Mouse (Mus musculus): ENCODE measurements around the gene Slc30a3.

Slc30a3 gene

DNA sequence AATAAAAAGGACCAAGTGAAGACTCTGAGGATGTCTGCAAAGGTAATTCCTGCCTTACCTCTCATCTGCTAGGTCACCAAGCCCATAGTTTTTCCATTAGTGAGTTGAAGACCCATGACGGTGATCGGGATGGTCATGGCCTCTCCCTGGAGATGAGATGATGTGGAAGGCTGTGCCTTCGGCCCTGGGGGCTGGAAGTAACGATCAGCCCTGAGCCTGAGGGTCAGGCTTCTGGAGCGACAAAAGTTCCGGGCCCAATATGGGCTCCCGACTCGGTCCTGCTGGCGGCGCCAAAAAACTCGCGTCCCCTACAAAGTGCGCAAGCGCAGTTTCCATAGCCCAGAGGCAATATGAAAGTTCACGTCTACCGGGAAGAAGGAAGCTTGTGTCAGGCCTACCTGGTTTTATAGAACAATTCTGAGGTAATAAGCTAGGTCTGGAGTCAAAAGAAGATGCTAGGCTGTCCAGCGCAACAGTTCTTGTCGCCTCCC, at the start of gene Slc30a3:
Gene Slc30a3 (minus strand): TSS at position 238 of the 491 bp plus-strand sequence.
- no peak for DNase-seq

DNA sequence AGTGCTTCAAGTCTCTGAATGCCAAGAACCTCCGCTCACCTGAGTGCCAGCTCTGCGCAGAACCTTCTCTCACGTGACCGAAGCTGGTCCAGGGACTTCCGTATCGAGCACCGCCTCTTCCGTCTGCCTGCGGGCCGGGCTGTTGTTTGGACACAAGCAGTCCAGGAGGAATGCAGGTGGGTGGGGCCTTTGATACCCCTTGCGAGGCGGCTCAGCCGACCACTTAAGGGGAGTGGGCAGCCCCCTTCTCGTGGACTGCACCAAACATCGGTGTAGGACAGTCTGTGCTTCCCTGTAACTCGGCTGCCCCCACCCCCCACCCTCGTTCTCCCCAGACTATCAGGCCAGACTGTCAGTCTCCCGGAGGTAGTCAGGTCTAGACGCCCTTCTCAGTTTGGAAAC, 46.1 kb upstream of the Slc30a3 start, which contains the start of gene Mpv17:
Gene Mpv17 (minus strand): TSS at position 100 of the 402 bp plus-strand sequence.
- peak; percentile 91 for DNase-seq

DNA sequence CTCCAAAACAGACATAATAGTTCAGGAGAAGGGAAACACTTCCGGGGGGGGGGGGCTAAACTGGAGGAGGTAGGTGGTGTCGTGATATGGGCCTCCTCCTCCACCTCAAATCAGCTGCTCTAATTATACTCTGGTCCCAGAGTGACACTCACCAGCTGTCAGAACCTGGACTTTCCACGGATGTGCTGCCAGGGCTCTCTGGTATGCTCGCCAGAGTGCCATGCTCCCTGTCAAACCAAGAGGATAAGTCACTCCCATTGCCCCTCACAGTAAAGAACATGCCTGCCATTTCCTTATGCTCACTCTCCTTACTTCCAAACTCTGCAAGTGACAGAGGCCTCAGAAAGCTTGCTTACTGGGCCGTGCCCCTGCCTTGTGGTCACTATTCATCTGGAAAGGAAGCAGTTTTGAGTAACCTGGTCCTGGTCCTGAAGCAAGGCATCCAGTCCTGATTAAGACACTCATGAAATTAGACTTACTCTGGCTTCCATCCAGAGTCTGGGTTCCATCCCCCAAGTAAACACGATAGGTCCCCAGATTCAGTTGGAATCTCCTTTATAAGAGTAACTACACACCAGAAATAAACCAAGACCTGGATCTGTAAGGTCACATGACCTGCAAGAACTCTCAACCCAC, 45.6 kb upstream of the Slc30a3 start:
- no peak for DNase-seq

DNA sequence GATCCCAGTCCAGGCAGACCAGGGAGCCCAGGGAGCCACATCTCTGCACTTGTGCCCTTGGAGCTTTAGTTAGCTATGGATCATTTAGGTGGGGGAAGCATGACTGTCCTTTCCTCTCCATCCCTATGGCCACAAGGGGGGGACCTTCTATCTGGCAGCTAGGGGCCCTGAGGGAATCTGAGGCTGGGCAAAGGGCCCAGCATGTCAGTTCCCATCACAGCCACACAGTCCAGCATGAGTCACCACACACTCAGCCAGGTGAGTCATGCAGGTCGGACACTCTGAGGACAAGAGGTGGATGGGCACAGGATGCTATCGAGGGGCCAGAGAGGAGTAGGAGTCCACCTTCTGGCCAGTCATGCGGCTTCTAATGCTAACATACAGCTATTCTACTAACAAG, 43.7 kb upstream of the Slc30a3 start:
- no peak for DNase-seq

DNA sequence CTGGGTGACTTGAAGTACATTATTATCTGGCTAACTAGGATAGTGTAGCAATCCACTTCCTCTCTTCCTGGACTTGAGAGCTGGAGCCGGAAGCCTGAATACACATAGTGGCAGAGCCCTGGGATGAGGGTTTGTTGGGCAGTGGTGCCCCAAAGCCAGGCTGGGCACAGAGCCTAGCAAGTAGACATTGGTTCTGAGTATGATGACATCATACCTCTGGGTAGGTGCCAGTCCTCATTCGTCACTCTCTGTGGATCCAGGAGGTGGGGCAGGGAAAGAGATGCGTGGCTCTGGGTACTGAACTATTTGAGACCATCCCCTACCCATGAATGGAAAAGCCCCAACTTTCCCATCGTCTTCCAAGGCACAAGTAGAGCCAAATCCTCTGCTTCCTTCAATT, 41.7 kb upstream of the Slc30a3 start:
- no peak for DNase-seq

DNA sequence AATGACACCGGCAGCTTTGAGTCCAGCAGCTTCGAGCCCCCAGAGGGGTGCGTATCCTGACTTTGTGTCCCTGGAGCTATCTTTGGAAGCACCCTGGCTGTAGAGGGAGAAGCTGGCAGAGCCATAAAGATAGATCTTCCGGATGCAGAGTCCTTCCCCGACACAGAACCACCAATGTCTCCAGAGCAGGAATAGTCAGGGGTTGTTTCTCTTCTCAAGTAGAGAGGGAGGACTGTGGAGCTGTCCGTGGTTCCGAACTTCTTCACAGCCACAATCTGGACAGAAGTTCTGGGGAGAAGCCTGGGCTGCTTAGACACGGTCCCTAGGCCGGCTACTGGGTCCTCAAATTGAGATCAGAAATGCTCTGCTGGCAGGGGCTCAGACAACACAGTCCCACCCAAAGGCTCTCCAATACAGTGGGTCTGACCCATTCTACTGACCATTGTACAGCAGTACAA, 31.0 kb upstream of the Slc30a3 start:
- peak; percentile 27 for DNase-seq

DNA sequence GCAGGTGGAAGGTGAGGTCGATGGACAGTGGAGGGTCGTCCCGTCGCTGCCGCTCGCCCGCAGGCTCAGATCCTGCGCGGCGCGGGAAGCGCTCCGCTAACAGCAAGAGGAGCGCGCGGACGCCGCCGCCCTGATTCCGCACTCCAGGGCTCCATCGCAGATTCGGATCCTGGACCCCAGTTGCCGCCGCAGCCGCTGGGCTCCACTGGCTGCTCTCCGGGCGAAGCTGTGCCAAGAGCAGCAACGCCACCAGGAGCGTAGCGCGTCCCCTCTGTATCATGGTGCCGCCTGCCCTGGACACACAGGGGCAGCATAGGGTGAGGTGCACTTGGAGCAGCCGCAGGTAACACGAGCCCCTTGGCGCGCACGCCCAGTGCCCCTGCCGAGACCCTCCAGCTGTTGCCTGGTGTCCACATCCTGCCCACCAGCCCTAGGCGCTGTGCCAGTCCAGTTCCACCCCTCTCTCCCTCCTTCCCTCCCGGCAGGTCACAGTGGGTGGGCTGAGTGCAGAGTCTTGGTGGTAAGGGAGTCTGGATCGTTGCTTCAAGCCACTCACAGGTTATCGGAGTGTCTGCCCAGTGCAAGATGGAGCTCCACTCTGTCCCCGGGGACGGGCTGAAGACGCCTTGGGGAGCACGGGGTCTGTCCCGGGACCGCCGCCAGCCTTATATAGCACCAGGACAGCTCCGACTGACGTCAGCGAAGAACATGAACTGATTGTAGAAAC, 30.4 kb upstream of the Slc30a3 start, which contains the start of gene Ucn:
Gene Ucn (minus strand): TSS at position 589 of the 727 bp plus-strand sequence.
- DNase-seq: no peak

DNA sequence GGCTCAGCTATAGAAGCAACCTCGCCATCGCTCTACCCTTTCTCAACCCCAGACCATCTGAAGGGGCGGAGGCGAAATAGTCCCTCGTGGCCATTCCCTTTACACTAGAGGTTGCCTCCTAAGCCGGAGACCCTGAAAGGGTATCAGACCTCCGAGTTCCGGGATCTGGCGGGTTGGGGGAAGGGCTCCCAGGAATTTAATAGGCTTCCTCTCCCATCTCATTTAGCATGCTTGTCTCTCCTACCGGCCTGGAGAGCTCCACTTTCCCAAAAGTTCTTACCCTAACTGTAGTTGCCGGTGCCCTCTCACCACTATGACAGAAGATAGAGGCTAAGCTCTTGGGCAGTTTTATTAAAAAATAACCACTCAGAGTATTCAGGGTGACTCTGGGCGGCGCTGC, 29.6 kb upstream of the Slc30a3 start:
- no peak for DNase-seq

DNA sequence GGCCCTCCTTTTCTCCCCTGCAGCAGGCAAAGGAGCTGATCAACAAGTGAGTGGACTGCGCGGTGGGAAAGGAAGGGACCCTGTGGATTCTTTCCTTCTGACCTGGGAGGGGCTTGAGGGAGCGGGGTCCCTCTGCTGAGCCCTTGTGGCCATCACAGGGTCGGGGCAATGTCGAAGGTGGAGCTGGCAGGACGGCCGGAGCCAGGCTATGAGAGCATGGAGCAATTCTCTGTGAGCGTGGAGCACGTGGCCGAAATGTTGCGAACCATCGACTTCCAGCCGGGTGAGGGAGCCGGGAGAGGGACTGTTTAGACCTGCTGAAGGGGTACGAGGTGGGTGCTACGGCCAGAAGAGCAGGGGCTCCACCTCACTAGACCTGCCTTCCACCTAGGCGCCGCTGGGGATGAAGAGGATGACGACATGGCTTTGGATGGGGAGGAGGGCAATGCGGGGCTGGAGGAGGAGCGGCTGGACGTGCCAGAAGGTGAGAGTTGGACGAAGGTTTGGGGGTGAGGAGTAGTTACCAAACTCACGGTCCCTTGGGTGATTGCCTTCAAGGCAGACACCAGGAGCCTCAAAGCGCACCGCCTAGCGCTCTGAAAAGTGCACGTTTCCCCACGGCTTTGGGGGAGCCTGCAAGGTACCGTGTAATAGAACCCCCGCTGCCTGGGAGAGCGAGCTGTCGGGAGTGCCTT, 28.8 kb upstream of the Slc30a3 start:
- DNase-seq: no peak

DNA sequence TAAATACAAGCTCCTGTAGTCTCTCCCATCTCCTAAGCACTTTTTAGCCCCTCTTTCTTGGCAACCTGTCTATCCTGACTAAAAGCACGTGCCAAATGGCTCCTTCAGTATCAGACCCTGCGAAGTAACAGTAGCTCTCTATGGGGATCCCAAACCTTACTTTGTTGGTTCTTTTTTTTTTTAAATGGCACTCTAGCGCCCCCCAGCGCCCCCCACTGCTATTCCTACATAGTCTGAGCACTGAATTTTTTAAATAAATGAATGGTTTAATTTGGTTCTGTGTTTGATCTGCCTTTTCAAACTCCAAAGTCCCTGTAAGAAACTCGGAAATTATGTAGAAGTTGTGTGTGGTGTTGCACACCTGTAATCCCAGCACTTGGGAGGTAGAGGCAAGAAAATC, 18.0 kb upstream of the Slc30a3 start:
- DNase-seq: no peak

DNA sequence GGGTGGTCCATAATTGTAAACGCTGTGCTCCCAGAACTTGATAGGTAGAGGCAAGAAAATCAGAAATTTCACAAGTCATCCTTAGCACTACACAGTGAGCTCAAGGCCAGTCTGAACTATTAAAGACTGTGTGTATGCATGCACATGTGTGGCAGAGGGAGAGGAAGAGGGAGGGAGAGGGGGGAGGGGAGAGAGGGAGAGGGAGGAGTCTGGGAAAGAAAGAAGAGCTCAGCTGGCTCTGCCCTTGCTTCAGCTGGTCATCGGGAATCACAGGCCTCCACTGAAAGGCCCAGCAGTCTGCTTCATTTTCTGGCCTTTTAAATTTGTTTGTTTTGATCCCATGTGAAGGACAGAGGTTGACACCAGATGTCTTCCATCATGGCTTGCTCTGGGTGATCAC, 15.4 kb upstream of the Slc30a3 start:
- DNase-seq: no peak

DNA sequence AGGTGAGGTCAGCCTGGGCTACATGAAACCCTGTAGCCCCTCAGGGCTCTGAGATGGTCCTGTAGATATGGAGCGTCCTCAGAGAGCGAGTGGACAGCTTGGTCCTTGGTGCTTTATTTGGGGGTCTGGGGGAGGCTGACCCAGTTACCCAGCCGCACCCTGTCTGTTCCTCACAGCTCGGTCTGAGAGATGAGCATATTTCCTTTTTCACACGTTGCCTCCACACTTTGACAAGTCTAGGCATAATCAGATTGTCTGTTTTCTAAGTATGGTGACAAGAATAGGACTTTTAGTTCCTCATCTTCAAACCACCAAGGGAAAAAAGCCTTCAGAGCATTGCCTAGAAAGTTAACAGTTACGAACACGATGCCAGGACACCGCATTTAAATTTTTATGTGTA, 13.1 kb upstream of the Slc30a3 start:
- DNase-seq: no peak

DNA sequence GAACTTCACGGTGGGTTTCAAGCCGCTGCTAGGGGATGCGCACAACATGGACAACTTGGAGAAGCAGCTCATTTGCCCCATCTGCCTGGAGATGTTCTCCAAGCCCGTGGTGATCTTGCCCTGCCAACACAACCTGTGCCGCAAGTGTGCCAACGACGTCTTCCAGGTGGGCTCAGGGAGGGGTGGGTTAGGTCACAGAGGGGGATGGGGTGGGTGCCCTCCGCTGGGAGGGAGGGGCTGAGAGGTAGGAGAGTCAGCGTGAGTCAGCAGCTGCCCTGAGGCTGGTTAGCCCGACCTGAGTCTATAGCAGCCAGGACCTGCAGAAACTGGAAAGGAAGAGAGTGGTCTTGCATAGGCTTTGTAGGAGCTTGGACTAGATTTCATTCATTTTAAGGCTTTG, 8.9 kb upstream of the Slc30a3 start:
- DNase-seq: no peak

DNA sequence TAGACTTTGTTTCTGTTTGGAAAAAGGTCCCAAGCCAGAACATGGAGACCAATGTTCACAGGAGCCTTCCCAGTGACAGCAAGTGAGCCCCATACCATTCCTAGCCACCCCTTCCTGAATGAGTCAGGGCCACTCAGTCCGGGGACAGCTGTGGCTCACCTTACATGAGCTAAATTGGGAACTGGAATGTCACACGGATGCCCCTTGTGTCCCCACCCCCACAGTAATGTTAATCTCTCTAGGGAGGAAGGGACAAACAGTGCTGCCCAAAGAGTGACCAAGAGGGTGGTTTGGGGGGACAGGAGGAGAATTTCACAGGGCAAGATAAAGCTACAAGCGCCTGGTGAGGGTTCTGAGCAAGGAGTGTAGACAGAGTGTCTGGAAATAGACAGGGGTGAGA, 8.3 kb upstream of the Slc30a3 start, which contains the start of gene Trim54:
Gene Trim54 (plus strand): TSS at position 359 of the 400 bp plus-strand sequence.
- no peak for DNase-seq

DNA sequence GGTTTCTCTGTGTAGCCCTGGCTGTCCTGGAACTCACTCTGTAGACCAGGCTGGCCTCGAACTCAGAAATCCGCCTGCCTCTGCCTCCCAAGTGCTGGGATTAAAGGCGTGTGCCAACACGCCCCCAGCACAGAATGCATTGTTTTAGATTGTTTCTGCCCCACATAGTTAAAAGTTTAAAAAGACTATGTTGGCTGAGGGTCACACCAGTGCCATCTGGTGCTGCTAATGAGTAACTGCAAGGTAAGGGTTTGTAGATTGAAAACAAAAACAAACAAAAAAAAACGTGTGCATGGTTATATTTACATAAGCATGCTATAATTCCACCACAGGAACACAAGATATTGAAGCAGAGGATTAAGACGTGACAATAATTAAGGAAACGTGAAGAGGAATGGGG, 2.7 kb upstream of the Slc30a3 start:
- peak; percentile 14 for DNase-seq

DNA sequence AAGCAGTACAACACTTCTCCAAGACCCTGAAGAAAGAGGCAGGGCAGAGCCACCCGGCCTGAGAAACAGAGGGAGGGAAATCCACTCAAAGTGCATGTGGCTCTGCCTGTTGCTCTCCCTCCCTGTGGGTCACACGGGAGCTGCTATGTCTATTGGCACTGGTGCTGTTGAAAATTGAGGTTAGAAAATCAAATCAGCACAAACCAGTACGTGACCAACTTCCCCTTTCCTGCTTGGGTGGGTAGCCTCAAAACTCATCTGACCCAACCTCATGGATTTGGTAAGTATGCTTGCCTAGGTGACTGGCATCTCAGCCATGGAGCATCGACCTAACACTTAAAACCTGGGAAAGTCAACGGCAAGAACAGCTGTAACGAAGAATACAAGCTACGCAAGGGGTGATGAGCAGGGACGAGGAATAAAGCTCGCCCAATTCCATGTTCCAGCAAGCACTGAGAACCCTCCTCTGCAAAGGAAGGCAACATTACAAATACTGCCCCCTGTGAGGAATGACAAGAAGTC, 2.2 kb downstream of the Slc30a3 start, which contains the start of gene Dnajc5g:
Gene Dnajc5g (plus strand): TSS at position 472 of the 522 bp plus-strand sequence.
- no peak for DNase-seq

DNA sequence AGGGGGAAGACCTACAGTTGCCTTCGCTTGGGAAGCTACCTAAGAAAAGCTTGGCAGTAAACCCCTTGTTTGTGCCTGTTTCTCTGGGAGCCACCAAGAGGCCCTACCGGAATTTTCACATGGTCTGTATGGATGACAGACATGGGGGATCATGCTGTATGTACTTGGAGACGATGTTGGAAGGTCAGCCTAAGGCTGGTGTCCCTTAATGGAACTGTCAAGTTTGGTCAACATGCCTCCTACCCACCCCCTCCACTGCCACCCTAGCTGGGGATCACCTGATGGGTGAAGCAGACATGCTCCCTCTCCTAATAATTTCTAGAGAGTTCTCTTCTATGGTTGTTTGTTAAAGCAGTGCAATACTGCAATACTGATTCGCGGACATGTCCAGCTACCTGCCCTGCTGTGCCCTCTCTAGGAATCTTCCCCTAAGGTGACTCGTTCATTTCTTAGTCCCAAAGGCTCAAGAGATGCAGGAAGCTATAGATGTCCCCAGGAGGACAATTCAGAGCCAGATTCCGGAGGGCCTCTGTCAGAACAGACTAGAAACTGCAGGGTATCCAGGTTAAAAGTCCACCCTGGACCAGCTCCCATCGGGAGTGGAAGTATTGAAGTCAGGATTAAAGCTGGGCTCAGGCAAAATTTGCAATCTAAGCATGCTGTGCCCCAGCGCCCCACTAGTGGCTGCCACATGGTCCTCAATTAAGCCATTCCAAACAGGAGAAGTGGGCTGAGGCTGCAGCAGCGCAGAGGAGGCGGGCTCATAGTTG, 12.1 kb downstream of the Slc30a3 start:
- no peak for DNase-seq

DNA sequence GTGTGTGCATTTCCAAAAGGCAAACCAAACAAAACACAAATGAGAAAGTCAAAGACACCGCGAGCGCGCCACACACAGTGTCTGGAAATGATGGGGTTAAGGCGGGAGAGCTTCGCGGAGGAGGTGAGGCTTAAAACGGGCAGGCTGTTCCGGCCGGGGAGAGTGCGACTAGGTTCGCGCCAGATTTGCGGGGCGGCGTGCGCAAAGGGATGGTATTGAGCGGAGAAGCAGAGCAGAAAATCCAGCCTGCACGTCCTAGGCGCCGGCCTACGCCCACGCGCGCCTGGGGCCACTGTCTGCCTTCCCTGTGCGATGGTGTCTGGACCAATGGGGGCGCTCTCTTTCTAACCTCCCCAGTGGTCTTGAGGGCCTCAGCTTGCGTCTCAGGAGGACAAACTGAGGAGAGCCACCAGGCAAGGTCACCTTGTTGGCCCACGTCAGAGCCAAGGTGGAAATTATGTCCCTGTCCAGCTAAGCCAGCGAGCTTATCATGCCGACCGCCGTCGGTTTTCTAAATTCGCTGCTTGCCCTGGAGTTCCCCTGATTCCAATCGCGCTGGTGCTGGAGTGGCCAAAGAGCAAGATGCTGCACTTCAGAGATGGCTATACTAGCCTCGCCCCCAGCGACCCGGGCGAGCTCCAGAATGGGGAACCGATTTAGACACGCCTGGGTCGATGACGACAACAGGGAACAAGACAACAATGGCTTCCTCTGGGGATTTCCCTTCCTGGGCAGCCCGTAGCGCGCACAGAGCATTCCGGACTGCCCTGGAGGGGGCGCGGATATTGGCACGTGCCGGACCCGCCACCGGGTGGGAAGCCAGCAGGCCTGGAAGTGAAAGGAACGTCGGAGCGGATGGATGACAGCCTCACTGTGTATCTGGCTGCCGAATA, 13.0 kb downstream of the Slc30a3 start:
- DNase-seq: peak; percentile 60

DNA sequence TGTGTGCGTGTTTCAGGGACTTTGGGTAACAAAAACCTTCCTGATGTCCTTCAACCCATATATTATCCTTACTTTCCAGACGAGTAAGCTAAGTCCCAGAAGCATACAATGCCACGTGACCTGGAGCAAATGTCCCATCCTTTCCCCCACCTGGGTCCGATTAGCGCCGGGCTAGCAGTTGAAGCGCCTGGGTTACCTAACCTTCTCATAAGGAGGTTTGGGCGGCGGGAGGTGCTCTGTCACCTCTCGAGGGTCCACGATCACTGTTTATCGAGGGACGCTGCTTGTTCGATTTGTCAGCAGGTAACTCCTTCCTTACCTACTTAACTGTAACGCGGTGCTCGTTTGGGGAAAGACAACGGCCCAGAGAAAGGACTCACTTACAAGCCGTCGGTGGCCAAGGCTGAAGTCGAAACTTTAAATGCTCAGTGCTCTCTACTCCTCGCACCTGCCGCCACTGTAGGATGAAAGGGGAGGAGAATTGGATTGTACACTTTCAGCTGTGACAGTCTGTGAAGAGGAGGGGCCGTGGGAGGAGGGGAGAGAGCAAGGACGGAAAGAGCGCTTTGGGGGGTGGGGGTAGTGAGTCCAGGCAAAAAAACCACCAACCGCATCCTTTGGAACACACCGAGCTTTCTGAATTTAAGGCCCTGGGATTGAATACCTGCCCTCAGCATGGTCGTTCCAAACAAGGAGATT, 13.8 kb downstream of the Slc30a3 start:
- no peak for DNase-seq
